Mouse (Mus musculus): Measurements from ENCODE around the gene Acbd5. TPM values are rescaled to one million over a fixed set of nuclear protein-coding genes. Genes with fewer than 3 reads are reported as not detected.
"Not testable (repeated sequence)": the region's sequence is repeated elsewhere in the genome, so short reads cannot be mapped to it uniquely, and the experiment has no call there.

The Acbd5 gene
- polyA plus RNA-seq, 1 experiment = 7.8 TPM

DNA sequence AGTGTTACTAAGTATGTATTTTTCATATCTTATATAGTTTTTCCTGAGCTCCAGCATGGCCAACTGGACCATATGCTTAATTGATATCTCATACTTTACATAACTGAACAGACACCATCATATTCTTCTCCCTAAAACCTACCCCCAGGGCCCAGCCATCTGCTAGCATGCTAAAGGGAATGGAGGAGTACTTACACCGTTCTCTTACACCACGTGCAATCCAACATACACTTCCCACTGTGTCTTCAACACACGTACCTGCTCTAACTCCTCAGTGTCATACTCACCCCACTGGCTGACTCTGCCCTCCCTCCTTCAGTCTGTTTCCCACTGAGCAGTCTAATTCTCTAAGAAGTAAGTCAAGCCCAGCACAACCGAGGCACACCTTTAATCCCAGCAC is 39.1 kb upstream of the Acbd5 start:
- Histone ChIP-seq H3K27me3 (ENCODE audit: control insufficient read depth, insufficient read depth, low read length) (no peaks in the 10 kb centered on the region), H3K27ac (ENCODE audit: control insufficient read depth, insufficient read depth, low read depth, low read length) (no peak overlapping the region), H3K36me3 (ENCODE audit: control insufficient read depth, insufficient read depth, low read length) (no peaks in the 10 kb centered on the region), H3K4me1 (ENCODE audit: control insufficient read depth, insufficient read depth, low read length) (no peaks in the 10 kb centered on the region; the same call in 1 of the 2 replicates), H3K4me3 (ENCODE audit: control insufficient read depth, low read depth, low read length) (no peak overlapping the region)
- no peak for TF ChIP-seq POLR2A (IDR thresholded peaks at IDR 0.05; ENCODE audit: control insufficient read depth, low read depth, low read length)
- no peak for TF ChIP-seq CTCF (IDR thresholded peaks at IDR 0.05; ENCODE audit: control insufficient read depth, insufficient read depth, insufficient replicate concordance, low read depth, low read length)

DNA sequence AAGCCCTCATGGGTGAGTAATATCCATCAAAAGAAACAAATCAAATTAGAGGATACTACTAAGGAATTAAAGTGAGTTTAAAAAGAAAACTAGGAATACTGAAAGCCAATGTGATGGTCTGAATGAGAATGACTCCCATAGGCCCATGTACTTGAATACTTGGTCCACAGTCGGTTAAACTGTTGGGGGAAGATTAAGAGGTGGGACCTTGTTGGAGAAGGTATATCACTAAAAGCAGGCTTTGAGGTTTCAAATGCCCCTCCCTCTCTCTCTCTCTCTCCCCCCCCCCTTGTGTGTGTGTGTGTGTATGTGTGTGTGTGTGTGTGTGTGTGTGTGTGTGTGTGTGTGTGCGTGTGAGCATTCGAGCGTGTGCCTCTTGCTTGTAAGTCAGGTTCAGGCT is 37.3 kb upstream of the Acbd5 start:
- TF ChIP-seq POLR2A (IDR thresholded peaks at IDR 0.05; ENCODE audit: control insufficient read depth, low read depth, low read length) (no peak), CTCF (IDR thresholded peaks at IDR 0.05; ENCODE audit: control insufficient read depth, insufficient read depth, insufficient replicate concordance, low read depth, low read length) (no peak)
- Histone ChIP-seq H3K36me3 (ENCODE audit: control insufficient read depth, insufficient read depth, low read length) (no peaks in the 10 kb centered on the region), H3K4me3 (ENCODE audit: control insufficient read depth, low read depth, low read length) (no peak overlapping the region), H3K27me3 (ENCODE audit: control insufficient read depth, insufficient read depth, low read length) (no peaks in the 10 kb centered on the region), H3K4me1 (ENCODE audit: control insufficient read depth, insufficient read depth, low read length) (no peaks in the 10 kb centered on the region; the same call in 1 of the 2 replicates), H3K27ac (ENCODE audit: control insufficient read depth, insufficient read depth, low read depth, low read length) (no peak overlapping the region)

DNA sequence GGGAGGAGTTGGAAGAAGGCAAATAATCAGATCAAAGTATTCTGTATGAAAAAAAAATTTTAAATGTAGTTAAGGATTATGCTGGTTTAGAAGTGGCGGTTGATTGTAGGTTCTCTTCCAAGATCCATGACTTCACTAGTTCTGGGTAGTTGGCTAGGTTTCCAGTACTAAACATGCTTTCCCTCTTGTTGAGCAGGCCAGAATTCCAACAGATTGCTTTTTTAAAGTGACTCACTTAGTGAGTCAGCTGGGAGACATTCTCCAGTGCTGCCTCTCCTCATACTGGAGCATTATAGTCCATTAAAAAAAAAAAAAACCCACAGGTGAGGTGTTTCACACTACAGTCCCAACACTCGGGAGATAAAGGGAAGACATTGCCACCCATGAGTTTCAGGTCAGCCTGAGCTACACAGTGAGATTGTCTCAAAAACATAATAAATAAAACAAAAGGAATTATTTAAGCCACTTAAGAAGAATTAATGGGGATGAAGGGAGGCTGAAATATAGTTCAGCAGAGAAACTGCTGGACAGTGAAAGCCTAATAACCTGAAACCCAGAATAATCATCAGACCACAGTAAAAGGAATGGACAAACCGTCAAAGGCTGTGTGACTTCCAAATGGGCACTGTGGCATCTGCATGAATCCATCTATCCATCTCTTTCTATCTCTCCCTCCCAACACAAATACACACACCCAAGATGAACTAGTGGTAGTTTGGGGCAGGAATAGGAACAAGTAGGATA is 33.1 kb upstream of the Acbd5 start:
- Histone ChIP-seq H3K36me3 (ENCODE audit: control insufficient read depth, insufficient read depth, low read length) (no peaks in the 10 kb centered on the region), H3K27ac (ENCODE audit: control insufficient read depth, insufficient read depth, low read depth, low read length) (no peak overlapping the region), H3K4me3 (ENCODE audit: control insufficient read depth, low read depth, low read length) (no peak overlapping the region), H3K4me1 (ENCODE audit: control insufficient read depth, insufficient read depth, low read length) (peaks cover 4% of the 10 kb centered on the region), H3K27me3 (ENCODE audit: control insufficient read depth, insufficient read depth, low read length) (no peaks in the 10 kb centered on the region)
- no peak for TF ChIP-seq POLR2A (IDR thresholded peaks at IDR 0.05; ENCODE audit: control insufficient read depth, low read depth, low read length)
- TF ChIP-seq CTCF (IDR thresholded peaks at IDR 0.05; ENCODE audit: control insufficient read depth, insufficient read depth, insufficient replicate concordance, low read depth, low read length) = no peak

DNA sequence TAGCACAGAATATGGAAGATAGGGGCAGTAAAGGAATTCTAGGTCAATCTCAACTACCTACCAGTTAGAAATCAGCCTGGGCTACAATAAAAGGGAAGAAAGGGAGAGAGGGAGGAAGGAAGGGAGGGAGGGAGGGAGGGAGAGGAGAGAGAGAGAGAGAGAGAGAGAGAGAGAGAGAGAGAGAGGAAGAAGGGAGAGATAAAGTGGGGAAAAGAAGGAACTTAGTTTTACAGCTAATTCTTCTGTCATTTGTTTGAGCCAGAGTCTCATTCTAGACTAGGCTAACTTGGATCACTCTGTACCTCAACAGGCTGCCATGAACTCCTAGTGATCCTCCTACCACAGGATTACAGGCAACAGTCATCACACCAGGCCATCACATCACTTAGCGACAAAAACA is 32.5 kb upstream of the Acbd5 start:
- Histone ChIP-seq H3K4me1 (ENCODE audit: control insufficient read depth, insufficient read depth, low read length) (peaks cover 4% of the 10 kb centered on the region), H3K27ac (ENCODE audit: control insufficient read depth, insufficient read depth, low read depth, low read length) (no peak overlapping the region), H3K36me3 (ENCODE audit: control insufficient read depth, insufficient read depth, low read length) (no peaks in the 10 kb centered on the region), H3K27me3 (ENCODE audit: control insufficient read depth, insufficient read depth, low read length) (no peaks in the 10 kb centered on the region), H3K4me3 (ENCODE audit: control insufficient read depth, low read depth, low read length) (no peak overlapping the region)
- TF ChIP-seq POLR2A (IDR thresholded peaks at IDR 0.05; ENCODE audit: control insufficient read depth, low read depth, low read length) = no peak
- TF ChIP-seq CTCF (IDR thresholded peaks at IDR 0.05; ENCODE audit: control insufficient read depth, insufficient read depth, insufficient replicate concordance, low read depth, low read length) = no peak

DNA sequence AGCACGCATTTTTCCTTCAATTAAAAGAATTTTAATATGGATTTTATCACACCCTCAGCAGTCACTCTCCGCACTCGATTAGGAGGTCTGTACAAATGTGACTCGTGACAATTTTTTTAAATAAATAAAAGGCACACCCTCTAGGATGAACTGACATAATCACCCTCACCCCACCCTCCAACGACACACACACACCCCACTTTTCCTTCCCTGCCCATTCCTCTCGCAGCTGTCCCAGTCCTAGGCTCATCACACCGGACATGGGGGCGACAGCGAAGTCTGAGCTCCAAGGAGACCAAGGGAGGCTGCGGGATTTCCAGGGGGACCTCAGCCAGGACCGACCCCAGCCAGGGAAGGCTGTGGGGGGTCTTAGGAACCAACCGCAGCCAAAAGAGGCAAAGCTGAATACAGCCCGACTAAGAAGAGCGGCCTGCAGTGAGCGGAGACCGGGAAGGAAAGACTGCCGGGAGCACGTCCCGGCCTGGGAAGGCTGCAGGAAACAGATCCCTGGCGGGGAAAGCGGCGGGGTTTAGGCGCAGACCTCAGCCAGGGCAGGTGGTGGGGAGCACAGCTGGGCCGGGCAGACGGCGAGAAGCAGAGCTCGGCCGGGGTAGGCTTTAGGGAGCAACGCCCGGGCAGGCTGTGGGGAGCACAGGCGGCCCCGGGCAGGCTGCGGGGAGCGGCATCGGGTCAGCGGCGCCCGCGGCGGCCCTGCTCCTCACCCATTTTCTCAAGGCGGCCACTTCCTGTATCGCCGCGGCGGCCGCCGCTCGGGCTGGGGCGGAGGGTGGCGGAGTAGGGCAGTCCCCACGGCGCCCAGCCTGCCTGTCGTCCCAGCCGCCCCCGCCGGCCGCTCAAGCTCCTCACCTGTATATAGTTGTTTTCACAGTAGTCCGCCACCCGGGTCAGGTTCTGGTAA is 28.6 kb upstream of the Acbd5 start:
- TF ChIP-seq CTCF (IDR thresholded peaks at IDR 0.05; ENCODE audit: control insufficient read depth, insufficient read depth, insufficient replicate concordance, low read depth, low read length) = no peak
- Histone ChIP-seq H3K27me3 (ENCODE audit: control insufficient read depth, insufficient read depth, low read length) (no peaks in the 10 kb centered on the region), H3K4me3 (ENCODE audit: control insufficient read depth, low read depth, low read length) (peak overlapping the region; percentile 99), H3K36me3 (ENCODE audit: control insufficient read depth, insufficient read depth, low read length) (no peaks in the 10 kb centered on the region), H3K4me1 (ENCODE audit: control insufficient read depth, insufficient read depth, low read length) (peaks cover 4% of the 10 kb centered on the region), H3K27ac (ENCODE audit: control insufficient read depth, insufficient read depth, low read depth, low read length) (peak overlapping the region; percentile 95)

DNA sequence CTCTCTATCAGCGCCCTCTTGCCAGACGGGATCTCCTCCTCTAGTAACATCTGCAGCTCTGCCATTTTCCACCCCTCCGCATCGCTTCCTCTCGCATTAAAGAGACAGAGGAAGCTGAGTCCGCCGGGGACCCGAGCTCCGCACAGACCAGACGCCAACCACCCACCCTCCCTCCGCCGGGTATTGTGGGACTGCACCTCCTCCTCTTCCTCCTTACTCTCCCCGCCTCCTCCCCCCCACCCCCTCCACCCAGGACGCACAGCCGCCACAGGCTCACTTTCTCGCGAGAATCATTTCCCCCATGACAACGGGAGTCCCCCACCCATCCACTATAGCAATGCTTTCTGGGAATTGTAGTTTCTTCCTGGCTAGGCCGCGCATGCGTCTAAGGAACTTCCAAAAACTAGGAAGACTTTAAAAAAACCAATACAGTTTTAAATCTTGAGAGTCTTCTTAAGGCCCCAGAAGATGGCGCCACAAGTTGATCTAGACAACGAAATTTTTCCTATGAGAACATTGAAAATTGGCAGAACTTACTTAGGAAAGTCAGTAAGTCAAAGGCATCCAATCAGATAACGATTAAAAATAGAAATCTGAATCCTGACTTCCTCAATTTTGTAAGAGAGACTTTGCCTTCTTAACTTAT is 27.8 kb upstream of the Acbd5 start, which contains the start of gene Abi1:
Gene Abi1 (minus strand): TSS at position 241 of the 646 bp plus-strand sequence.
- Histone ChIP-seq H3K27me3 (ENCODE audit: control insufficient read depth, insufficient read depth, low read length) (no peaks in the 10 kb centered on the region), H3K27ac (ENCODE audit: control insufficient read depth, insufficient read depth, low read depth, low read length) (peak within 1 kb of the TSS; percentile 95), H3K36me3 (ENCODE audit: control insufficient read depth, insufficient read depth, low read length) (no peaks in the 10 kb centered on the region), H3K4me3 (ENCODE audit: control insufficient read depth, low read depth, low read length) (peak within 1 kb of the TSS; percentile 99), H3K4me1 (ENCODE audit: control insufficient read depth, insufficient read depth, low read length) (peaks cover 4% of the 10 kb centered on the region)
- peak; percentile 83 for TF ChIP-seq POLR2A (IDR thresholded peaks at IDR 0.05; ENCODE audit: control insufficient read depth, low read depth, low read length)
- TF ChIP-seq CTCF (IDR thresholded peaks at IDR 0.05; ENCODE audit: control insufficient read depth, insufficient read depth, insufficient replicate concordance, low read depth, low read length) = no peak

DNA sequence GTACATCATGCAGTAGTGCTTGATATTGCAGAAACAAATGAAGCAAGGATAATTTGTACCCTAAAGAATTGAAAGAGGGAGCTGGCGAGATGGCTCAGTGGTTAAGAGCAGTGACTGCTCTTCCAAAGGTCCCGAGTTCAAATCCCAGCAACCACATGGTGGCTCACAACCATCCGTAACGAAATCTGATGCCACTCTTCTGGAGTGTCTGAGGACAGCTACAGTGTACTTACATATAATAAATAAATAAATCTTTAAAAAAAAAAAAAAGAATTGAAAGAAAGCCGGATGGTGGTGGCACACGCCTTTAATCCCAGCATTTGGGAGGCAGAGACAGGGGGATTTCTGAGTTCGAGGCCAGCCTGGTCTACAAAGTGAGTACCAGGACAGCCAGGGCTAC is 27.3 kb upstream of the Acbd5 start:
- not testable (repeated sequence) for H3K27me3 ChIP-seq (ENCODE audit: control insufficient read depth, insufficient read depth, low read length); H3K4me3 ChIP-seq (ENCODE audit: control insufficient read depth, low read depth, low read length); H3K4me1 ChIP-seq (ENCODE audit: control insufficient read depth, insufficient read depth, low read length); H3K36me3 ChIP-seq (ENCODE audit: control insufficient read depth, insufficient read depth, low read length)
- H3K27ac ChIP-seq (ENCODE audit: control insufficient read depth, insufficient read depth, low read depth, low read length) = 0 out of 2 replicates have a peak overlapping the region, but pooled peaks have one; percentile 21

All from testis, adult 2 months (tissue).